Mouse (Mus musculus) midbrain, embryonic 11.5 days (tissue): ENCODE measurements around the gene Alg11. TPM values are rescaled to one million over a fixed set of nuclear protein-coding genes. Genes with fewer than 3 reads are reported as not detected.

Source experiments
- ATAC-seq: fragments of 200-750 bp; cut with Nextera tagmentation; 2 replicates; pipeline ENCODE4 v1.8.0; 2017; ENCODE audit warnings: moderate TSS enrichment, moderate library complexity; ENCODE audit not compliant: low FRiP score
- DNase-seq: peaks from one replicate; pipeline ENCODE4 v3.0.0; 2015; ENCODE audit warnings: low spot score; ENCODE audit errors: missing footprints
- H3K27ac ChIP-seq: fragments of 300-500 bp; sonication (generic); 2 replicates; pipeline ENCODE4 v1.5.1; 2014; ENCODE audit warnings: low read depth, low read length
- H3K27me3 ChIP-seq: fragments of 300-500 bp; sonication (generic); 2 replicates; pipeline ENCODE4 v1.6.1; 2014; ENCODE audit warnings: mild to moderate bottlenecking, low read length, moderate library complexity, mixed read lengths; ENCODE audit not compliant: control insufficient read depth, insufficient read depth
- H3K36me3 ChIP-seq: fragments of 300-500 bp; sonication (generic); 2 replicates; pipeline ENCODE4 v1.6.1; 2014; ENCODE audit warnings: mild to moderate bottlenecking, low read length, moderate library complexity, mixed read lengths; ENCODE audit not compliant: control insufficient read depth, insufficient read depth
- H3K4me1 ChIP-seq: fragments of 300-500 bp; sonication (generic); 2 replicates; pipeline ENCODE4 v1.6.1; 2014; ENCODE audit warnings: low read length; ENCODE audit not compliant: control insufficient read depth, insufficient read depth
- H3K4me2 ChIP-seq: fragments of 300-500 bp; sonication (generic); 2 replicates; pipeline ENCODE4 v1.6.1; 2014; ENCODE audit warnings: mild to moderate bottlenecking, moderate library complexity
- H3K4me3 ChIP-seq: fragments of 300-500 bp; sonication (generic); 2 replicates; pipeline ENCODE4 v1.5.1; 2014; ENCODE audit warnings: low read depth, low read length
- H3K9ac ChIP-seq: fragments of 300-500 bp; sonication (generic); 2 replicates; pipeline ENCODE4 v1.6.1; 2014; ENCODE audit warnings: low read length
- H3K9me3 ChIP-seq: fragments of 300-500 bp; sonication (generic); 2 replicates; pipeline ENCODE4 v1.6.1; 2016; ENCODE audit warnings: low read length; ENCODE audit not compliant: control insufficient read depth
- WGBS: fragments of 180-500 bp; shearing (Covaris S2); extraction: QIAGEN DNeasy Blood & Tissue Kit; methylation state at CpG from one replicate; pipeline ENCODE4 v1.1.7; 2014; 5-methylcytosine and 5-hydroxymethylcytosine counted together
- polyA plus RNA-seq: library from polyadenylated mRNA; unstranded; fragments of >200 nt; fragmentation: Nextera tagmentation; extraction: Ambion mirVana; gene quantifications from 2 replicates; pipeline ENCODE4 v1.2.1, GENCODE M21; 2014

Gene Alg11
- polyA plus RNA-seq, 1 experiment from 2014 or later: 32.5 TPM

GRCm38 (mm10) chr8:22037022-22037421 is 23.5 kb upstream of the Alg11 start:
- H3K9ac ChIP-seq: no peak overlapping the region
- no peak overlapping the region for H3K4me2 ChIP-seq
- H3K9me3 ChIP-seq: no peaks in the 10 kb centered on the region
- WGBS: 85% methylated on average over 7 of the region's 7 CpGs
- DNase-seq: no peak
- H3K4me1 ChIP-seq: peaks cover 4% of the 10 kb centered on the region
- no peak overlapping the region for H3K4me3 ChIP-seq
- H3K27me3 ChIP-seq: no peaks in the 10 kb centered on the region
- ATAC-seq: no peak
- H3K36me3 ChIP-seq: no peaks in the 10 kb centered on the region
- H3K27ac ChIP-seq: no peak overlapping the region

GRCm38 (mm10) chr8:22039468-22040152 is 20.9 kb upstream of the Alg11 start:
- H3K9me3 ChIP-seq: no peaks in the 10 kb centered on the region
- peak overlapping the region; percentile 16; the same call in 1 of the 2 replicates for H3K9ac ChIP-seq
- peaks cover 4% of the 10 kb centered on the region for H3K4me1 ChIP-seq
- no peak overlapping the region for H3K4me3 ChIP-seq
- H3K36me3 ChIP-seq: no peaks in the 10 kb centered on the region
- H3K27me3 ChIP-seq: no peaks in the 10 kb centered on the region
- no peak overlapping the region for H3K27ac ChIP-seq
- DNase-seq (no peak), ATAC-seq (no peak)
- H3K4me2 ChIP-seq: no peak overlapping the region
- WGBS: 11% methylated on average over 15 of the region's 15 CpGs

- peak; percentile 68 for ATAC-seq
- Histone ChIP-seq H3K9me3 (no peaks in the 10 kb centered on the region), H3K27ac (no peak overlapping the region), H3K4me2 (no peak overlapping the region), H3K27me3 (no peaks in the 10 kb centered on the region), H3K4me1 (peaks cover 4% of the 10 kb centered on the region), H3K36me3 (no peaks in the 10 kb centered on the region), H3K4me3 (no peak overlapping the region), H3K9ac (peak overlapping the region; percentile 16; the same call in 1 of the 2 replicates)
- 32% methylated on average over 6 of the region's 6 CpGs for whole genome bisulfite sequencing
- DNase-seq: no peak
These were observed 20.4 kb upstream of the Alg11 start for GRCm38 (mm10) chr8:22040153-22040509.

GRCm38 (mm10) chr8:22042515-22042914 is 18.0 kb upstream of the Alg11 start:
- no peak for ATAC-seq
- no peak overlapping the region for H3K27ac ChIP-seq
- no peak overlapping the region for H3K4me2 ChIP-seq
- H3K4me3 ChIP-seq: no peak overlapping the region
- no peaks in the 10 kb centered on the region for H3K9me3 ChIP-seq
- no peaks in the 10 kb centered on the region for H3K36me3 ChIP-seq
- H3K27me3 ChIP-seq: no peaks in the 10 kb centered on the region
- no peak overlapping the region for H3K9ac ChIP-seq
- WGBS: 83% methylated on average over 3 of the region's 3 CpGs
- no peak for DNase-seq
- H3K4me1 ChIP-seq: peaks cover 4% of the 10 kb centered on the region

GRCm38 (mm10) chr8:22043706-22044105 is 16.8 kb upstream of the Alg11 start:
- H3K27me3 ChIP-seq: no peaks in the 10 kb centered on the region
- no peak overlapping the region for H3K9ac ChIP-seq
- H3K9me3 ChIP-seq: no peaks in the 10 kb centered on the region
- 66% methylated on average over 12 of the region's 12 CpGs for WGBS
- DNase-seq (no peak), ATAC-seq (no peak)
- no peak overlapping the region for H3K4me3 ChIP-seq
- peaks cover 4% of the 10 kb centered on the region for H3K4me1 ChIP-seq
- H3K27ac ChIP-seq: no peak overlapping the region
- no peak overlapping the region for H3K4me2 ChIP-seq
- H3K36me3 ChIP-seq: no peaks in the 10 kb centered on the region

- H3K4me1 ChIP-seq: no peaks in the 10 kb centered on the region
- H3K36me3 ChIP-seq: no peaks in the 10 kb centered on the region
- H3K27me3 ChIP-seq: no peaks in the 10 kb centered on the region
- peak; percentile 85 for DNase-seq
- H3K9me3 ChIP-seq: no peaks in the 10 kb centered on the region
- peak; percentile 61; the same call in 1 of the 2 replicates for ATAC-seq
- no peak overlapping the region for H3K4me3 ChIP-seq
- WGBS: 80% methylated on average over 2 of the region's 2 CpGs
- no peak overlapping the region for H3K27ac ChIP-seq
- no peak overlapping the region for H3K4me2 ChIP-seq
- H3K9ac ChIP-seq: no peak overlapping the region
These were observed 12.6 kb upstream of the Alg11 start for GRCm38 (mm10) chr8:22047699-22048464.

- Histone ChIP-seq H3K27me3 (no peaks in the 10 kb centered on the region; the same call in 1 of the 2 replicates), H3K36me3 (no peaks in the 10 kb centered on the region), H3K4me1 (no peaks in the 10 kb centered on the region), H3K27ac (no peak overlapping the region), H3K9me3 (no peaks in the 10 kb centered on the region), H3K9ac (no peak overlapping the region), H3K4me3 (no peak overlapping the region), H3K4me2 (no peak overlapping the region)
- ATAC-seq (no peak), DNase-seq (no peak)
- 87% methylated on average over 12 of the region's 12 CpGs for WGBS
These were observed 5.6 kb upstream of the Alg11 start for GRCm38 (mm10) chr8:22054674-22055491.

- no peak for ATAC-seq
- Histone ChIP-seq H3K27me3 (no peaks in the 10 kb centered on the region; the same call in 1 of the 2 replicates), H3K4me2 (no peak overlapping the region), H3K4me3 (no peak overlapping the region), H3K36me3 (no peaks in the 10 kb centered on the region), H3K27ac (no peak overlapping the region), H3K9me3 (no peaks in the 10 kb centered on the region), H3K4me1 (no peaks in the 10 kb centered on the region), H3K9ac (no peak overlapping the region)
- DNase-seq: no peak
- WGBS: 90% methylated on average over 2 of the region's 2 CpGs
These were observed 5.0 kb upstream of the Alg11 start for GRCm38 (mm10) chr8:22055492-22055877.
